Mouse (Mus musculus) MEL (cell line): Measurements from ENCODE around the gene Rxfp3.

ENCODE experiments used
- BHLHE40 ChIP-seq: IDR thresholded peaks from 2 replicates; pipeline ENCODE4 v1.6.1; 2012; ENCODE audit warnings: low read depth, mild to moderate bottlenecking, inconsistent platforms, low read length, improper control_type of control experiment, borderline replicate concordance
- RAD21 ChIP-seq: IDR thresholded peaks from 2 replicates; pipeline ENCODE4 v1.6.1; 2011; ENCODE audit warnings: mild to moderate bottlenecking, low read depth, low read length, improper control_type of control experiment

DNA sequence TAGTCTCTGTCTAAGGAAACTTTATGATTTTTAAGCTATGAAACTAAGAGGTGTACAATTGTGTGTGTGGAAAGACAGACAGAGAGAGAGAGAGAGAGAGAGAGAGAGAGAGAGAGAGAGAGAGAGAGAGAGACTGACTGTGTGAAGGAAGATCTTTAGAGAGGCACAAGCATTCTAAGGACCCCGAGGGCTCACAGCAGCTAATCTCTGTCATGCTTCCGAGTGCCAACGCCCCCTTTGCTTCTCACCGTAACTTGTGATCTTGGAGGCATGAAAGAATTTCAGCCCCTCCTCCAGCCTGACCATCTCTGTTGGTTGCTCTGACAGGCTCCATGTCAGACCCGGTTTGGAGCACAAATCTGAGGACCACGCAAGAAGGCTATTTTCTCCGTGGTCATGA lies 37.4 kb downstream of the Rxfp3 start, which contains the start of gene Slc45a2:
- TF ChIP-seq BHLHE40 (no peak), RAD21 (no peak)
